Mouse (Mus musculus) kidney, adult 8-10 months (tissue): ENCODE measurements around the gene Mvp.
A peak's percentile ranks its signal among the peaks of the same experiment; 100 is the strongest.

Source experiments
- DNase-seq, 2 experiments: peaks; one replicate each; pipeline ENCODE4 v3.0.0; 2022

Mvp gene

DNA sequence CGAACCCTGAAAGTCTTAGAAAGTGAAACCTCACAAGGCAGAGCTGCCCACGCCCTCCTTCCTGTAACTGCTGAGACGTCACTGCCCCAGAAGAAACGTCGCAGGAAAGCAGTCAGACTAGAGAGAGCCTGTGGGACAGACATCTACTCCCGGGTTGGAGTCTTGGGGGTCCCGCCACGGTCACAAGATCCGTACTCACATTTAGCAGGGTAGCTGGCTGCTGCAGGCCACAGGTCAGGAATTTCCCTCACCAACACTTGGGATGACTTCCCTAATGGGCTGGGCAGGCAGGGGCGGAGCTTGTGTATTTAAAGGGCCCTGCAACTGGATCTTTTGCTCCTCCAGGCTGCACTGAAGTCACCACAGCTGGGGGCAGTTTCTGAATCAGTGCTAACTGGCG, at the start of gene Mvp:
Gene Mvp, minus strand, starts transcription at position 302 of the 400 bp plus-strand sequence.
- peak; percentile 81 to 86 for DNase-seq

DNA sequence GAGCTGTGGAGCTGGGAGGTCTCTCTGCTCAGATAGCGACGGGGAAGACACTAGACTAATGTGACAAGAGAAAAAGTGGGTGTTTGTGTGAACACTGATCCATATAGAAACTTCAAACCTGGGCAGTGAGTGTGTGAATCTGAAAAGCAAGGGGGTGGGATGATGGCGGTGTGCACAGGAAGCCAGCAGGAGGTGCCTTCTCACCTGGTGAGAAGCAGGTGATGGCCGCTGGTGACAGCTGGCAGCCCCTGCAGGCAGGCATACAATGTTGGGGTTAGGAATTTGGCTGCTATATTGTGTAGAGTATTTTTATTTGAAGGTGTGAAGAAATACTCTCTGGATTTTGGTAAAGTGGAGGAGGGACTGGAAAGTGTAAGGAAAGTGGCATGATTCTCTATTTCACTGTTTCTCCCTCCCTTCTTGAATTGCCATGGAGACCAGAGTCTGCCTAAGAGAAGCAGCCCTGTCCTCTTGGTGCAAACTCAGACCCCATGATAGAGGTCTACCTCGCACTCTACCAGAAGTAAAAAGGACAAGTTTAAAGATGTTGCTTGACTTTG, 40.7 kb upstream of the Mvp start:
- DNase-seq: no peak

DNA sequence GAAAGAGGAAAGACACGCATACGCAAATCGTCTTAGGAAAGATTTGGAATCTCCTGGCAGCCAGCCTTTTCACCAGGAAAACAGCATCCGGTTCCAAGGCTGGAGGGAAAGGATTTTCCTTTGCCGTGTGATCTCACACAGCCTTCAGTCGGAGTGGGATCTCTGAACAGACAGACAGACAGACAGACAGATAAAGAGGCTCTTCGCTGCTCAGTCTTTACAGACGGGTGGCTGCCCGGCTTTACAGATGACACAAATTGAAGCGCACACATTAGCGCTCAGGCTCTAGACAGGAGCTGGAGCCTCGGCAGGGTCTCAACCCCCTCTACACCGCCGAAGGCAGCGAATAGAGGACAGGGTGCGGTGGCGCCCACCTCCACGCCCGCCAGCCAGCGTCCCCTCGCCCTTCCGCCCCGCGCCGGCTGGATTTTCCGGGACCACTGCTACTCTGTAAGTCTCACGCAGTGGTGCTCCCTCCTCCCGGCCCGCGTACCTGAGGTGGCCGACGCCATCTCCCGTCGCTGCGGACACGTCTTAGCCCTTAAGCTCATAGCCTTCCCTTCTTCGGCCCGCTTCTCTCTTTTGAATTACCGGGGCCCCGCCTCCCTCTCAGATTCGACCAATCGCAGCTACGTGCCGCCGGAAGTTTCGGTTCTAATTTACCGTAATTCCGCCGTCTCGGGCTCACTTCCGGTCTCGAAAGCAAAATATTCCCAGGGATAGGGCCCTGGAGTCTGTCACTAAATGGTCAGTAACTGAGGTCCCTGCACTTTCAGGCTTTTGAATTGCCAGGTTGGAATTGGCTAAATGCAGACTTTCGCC, 27.6 kb upstream of the Mvp start, which contains the start of gene Kif22:
Gene Kif22, minus strand, starts transcription at position 621 of the 822 bp plus-strand sequence.
- DNase-seq: peak; percentile 86 to 94

GRCm38 (mm10) chr7:127031244-127031643, 16.8 kb upstream of the Mvp start:
- DNase-seq: no peak

- DNase-seq: no peak
These were observed 15.8 kb upstream of the Mvp start for GRCm38 (mm10) chr7:127030172-127030571.

DNA sequence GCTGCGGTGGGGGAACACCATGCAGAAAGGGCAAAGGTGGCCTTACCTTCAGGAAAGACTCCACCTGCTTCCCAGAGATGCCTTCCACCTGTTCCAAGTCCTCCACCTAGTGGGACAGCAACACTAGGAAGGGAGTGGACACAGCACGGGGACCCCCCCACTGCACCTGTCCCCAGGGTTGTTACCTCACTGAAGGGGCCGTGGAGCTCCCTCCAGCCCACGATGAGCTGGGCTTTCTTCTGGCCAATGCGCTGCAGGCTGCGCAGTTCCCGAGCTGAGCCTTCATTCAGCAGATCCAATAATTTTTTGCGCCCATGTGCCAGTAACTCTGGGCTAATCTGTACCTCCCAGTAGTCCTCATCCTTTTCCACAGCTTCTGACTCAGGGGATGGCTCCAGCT, 13.5 kb upstream of the Mvp start:
- no peak for DNase-seq

DNA sequence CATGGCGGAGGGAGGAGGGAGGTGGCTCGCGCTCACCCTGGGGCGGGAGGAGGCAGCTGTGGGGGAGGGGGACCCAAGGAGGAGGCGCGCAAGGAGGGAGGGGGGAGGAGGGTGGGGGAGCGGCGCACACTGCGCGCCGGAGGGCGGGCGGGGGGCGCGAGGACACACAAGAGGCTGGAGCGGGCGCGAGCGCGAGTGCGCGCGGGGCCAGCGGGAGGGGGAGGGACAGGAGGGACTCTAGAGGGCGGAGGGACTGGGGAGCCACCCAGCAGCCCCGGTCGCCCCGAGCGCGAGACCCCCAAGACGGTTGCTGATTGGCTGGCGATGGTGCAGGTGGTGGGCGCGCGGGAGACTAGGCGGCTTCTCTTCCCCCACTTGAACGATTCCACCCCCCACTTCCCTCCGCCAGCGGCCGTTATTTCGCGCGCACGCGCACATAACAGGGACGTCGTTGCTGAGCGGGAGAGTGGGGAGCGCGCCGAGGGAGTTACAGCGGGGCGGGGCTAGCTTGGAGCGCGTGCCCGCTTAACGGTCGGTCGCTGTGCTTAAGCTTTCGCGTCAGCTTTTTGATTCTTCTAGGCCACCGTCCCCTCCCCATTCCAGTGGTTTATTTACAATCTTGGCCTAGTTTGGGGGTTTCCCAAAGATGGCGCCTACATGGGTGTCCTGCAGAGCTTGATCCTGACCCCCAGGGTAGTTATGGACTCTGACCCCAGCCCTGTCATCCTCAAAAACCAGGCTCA, 12.7 kb upstream of the Mvp start, which contains the start of gene Maz:
Gene Maz, minus strand, starts transcription at position 54 of the 743 bp plus-strand sequence.
- DNase-seq: peak; percentile 99 to 100

DNA sequence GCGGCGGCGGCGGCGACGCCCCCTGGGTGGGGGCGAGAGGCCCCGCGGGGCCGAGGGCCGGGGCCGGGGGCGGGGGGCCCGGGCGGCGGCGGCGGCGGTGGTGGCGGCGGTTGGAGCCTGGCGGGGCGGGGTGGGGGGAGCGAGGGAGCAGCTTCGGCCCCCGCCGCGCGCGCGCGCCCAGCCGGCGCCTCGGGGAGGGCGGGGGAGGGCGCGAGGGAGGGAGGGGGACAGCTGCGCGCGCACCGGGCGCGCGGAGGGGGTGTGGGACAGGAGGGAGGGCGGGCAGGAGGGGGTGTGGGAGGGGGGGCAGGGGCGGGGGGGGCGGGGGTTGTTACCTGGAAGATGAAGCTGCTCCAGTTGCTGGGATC, 12.2 kb upstream of the Mvp start:
- no peak for DNase-seq

GRCm38 (mm10) chr7:127026161-127026600, 11.8 kb upstream of the Mvp start:
- DNase-seq: peak; percentile 74 to 78

- DNase-seq: no peak
These were observed 11.2 kb upstream of the Mvp start for GRCm38 (mm10) chr7:127025556-127026160.

DNA sequence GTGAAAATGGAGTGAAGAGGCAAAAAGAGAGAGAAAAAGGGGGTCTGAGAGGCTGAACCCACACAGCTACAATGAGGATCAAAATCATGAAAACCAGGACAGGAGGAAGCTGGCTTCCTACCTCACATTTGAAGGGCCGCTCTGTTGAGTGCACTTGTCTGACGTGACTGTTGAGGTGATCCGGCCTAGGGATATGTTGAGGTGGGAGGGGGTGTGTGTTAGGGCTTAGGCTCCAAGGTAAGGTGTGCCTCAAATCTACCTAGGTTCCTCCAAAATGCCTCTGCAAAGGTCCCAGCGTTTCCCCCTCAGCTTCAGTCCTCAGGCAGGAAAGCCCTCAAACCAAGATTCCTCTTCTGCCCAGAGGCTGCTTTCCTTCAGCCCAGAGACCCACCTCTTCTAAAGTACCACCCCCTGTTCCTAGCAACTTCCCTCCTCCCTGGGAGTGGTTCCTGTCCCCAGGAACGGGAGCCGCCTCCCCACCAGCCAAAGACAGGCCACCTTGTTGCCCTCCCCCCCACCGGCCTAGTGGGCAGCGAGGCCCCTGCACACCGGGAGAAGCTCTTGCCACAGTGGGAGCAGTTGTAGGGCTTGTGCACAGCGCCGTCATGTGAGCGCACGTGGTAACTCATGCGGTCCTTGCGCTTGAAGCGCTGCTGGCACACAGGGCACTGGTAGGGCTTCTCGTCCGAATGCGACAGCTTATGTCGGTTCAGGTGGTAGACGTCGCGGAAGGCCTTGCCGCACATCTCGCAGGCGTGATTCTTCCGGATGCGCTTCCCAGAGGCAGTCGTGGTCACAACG, 10.5 kb upstream of the Mvp start:
- peak; percentile 85 to 87 for DNase-seq

DNA sequence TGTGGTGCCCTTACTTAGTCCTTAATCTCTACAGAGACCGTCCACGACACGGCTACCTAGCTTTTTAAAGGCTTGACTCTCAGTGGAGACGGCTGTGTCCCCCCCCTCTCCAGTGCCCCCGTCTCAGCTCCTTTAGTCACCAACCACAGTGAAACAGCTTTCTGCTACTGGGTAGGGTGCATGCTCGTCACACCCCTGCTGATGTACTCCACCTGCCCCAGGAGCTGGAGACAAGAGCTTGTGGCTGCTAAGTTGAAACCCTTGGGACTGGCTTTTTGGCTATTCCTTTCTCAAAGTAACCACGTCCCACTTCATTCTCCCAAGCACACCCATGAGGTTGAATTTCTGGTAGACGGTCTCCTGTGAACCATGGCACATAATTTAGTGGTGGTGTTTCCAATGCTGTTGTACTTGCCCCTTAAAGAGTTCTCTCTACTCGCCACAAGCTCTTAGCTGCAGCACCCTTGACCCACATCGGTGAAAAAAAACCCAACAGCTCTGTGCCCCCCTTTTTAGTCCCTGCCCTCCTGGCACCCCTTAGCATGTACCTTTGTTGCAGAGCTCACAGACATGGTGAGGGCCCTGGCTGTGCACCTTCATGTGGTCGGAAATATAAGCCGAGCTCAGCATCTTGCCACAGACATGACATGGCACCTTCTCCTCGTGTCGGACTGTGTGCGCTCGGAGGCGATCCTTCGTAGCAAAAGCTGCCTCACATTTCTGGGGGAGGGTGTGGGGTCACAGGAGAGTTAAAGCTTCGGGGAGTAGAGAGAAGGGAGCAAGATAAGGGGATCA, 9.7 kb upstream of the Mvp start:
- DNase-seq: no peak

- no peak for DNase-seq
These were observed 8.9 kb upstream of the Mvp start for GRCm38 (mm10) chr7:127023272-127023691.

- DNase-seq: no peak
These were observed 8.3 kb upstream of the Mvp start for GRCm38 (mm10) chr7:127022528-127023271.

GRCm38 (mm10) chr7:127021563-127022527, 7.4 kb upstream of the Mvp start:
- DNase-seq: no peak

DNA sequence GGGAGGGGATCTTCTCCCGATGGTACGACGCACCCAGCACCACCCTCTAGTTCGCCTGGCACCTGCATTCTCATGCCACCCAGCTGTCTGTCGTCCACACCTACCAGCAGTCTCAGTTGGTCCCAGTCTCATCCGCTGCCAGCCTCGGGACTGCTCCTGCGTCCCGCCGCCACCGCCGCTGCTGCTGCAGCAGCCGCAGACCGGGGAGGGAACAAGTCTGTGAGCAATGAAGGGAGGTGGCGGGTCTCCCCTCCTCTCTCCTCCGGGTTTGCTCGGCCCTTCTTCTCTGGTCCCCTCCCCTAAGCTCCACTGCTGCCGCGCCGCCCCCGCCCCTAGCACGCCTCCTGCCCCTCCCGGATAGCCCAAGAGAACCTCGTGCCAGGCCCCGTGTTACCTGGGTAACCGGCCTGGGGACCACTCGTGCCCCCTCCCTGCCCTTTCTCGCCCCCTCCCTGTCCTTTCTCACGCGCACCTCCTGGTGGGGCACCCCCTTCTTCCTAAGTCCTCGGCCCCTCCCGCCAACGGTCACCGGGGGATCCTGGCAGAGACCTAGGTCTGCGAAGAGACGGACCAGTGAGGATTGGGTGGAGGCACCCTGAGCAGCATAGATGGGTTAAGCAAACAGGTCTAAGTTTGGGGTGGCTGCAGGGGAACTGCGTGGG, 6.6 kb upstream of the Mvp start, which contains the start of the genes Gm42742 and Prrt2:
Gene Gm42742, minus strand, starts transcription at position 197 of the 662 bp plus-strand sequence.
Gene Prrt2, minus strand, starts transcription at position 311 of the 662 bp plus-strand sequence.
- DNase-seq: no peak

DNA sequence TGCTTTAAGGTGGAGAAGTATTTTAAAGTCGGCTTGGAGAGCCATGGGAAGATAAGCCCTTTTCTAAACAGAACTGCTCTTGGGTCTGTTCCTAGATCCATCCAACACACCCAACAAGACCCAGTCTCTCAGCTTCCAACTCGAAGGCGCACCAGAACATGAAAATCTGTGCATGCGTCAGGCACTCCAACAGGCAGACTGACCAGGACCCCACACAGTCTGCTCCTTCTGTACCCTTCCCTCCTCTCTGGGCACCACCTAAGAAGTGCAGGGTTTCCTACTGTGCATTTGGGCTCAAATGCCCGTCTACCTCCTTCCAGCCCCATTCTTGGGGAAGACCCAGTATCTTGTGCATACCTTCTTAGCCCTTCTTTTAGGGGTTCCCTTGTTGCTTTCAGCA, 6.1 kb upstream of the Mvp start:
- DNase-seq: no peak

- DNase-seq: no peak
These were observed 5.6 kb upstream of the Mvp start for GRCm38 (mm10) chr7:127020031-127020430.
